Mouse (Mus musculus): ENCODE results near the gene Ankle1. TPM values are rescaled to one million over a fixed set of nuclear protein-coding genes. Genes with fewer than 3 reads are reported as not detected.
A peak's percentile ranks its signal among the peaks of the same experiment; 100 is the strongest.

Ankle1 gene
- polyA plus RNA-seq, 1 experiment from 2014 or later = 8.8 TPM

GRCm38 (mm10) chr8:71441404-71441803, 35.6 kb downstream of the Ankle1 start:
- Histone ChIP-seq H3K4me3 (ENCODE audit: low read length) (no peak overlapping the region), H3K27ac (ENCODE audit: low read depth, low read length) (no peak overlapping the region), H3K27me3 (replicated peaks; ENCODE audit: control insufficient read depth, insufficient read depth, low read length) (no peaks in the 10 kb centered on the region), H3K4me1 (ENCODE audit: control insufficient read depth, insufficient read depth, low read depth, low read length) (no peaks in the 10 kb centered on the region), H3K9me3 (ENCODE audit: control insufficient read depth, low read length) (no peaks in the 10 kb centered on the region), H3K9ac (ENCODE audit: low read depth, low read length) (no peak overlapping the region), H3K36me3 (ENCODE audit: control insufficient read depth, insufficient read depth, low read length) (no peaks in the 10 kb centered on the region), H3K4me2 (ENCODE audit: low read length) (no peak overlapping the region)
- peak; percentile 65; the same call in 1 of the 2 replicates for ATAC-seq
- 0% methylated on average over 7 of the region's 7 CpGs for WGBS

GRCm38 (mm10) chr8:71445096-71445495, 39.3 kb downstream of the Ankle1 start:
- WGBS = 82% methylated on average over 7 of the region's 7 CpGs
- Histone ChIP-seq H3K36me3 (ENCODE audit: control insufficient read depth, insufficient read depth, low read length) (no peaks in the 10 kb centered on the region), H3K9ac (ENCODE audit: low read depth, low read length) (no peak overlapping the region), H3K27ac (ENCODE audit: low read depth, low read length) (no peak overlapping the region), H3K27me3 (replicated peaks; ENCODE audit: control insufficient read depth, insufficient read depth, low read length) (no peaks in the 10 kb centered on the region), H3K4me1 (ENCODE audit: control insufficient read depth, insufficient read depth, low read depth, low read length) (no peaks in the 10 kb centered on the region), H3K4me2 (ENCODE audit: low read length) (no peak overlapping the region), H3K4me3 (ENCODE audit: low read length) (no peak overlapping the region), H3K9me3 (ENCODE audit: control insufficient read depth, low read length) (no peaks in the 10 kb centered on the region)
- ATAC-seq = no peak

- Histone ChIP-seq H3K36me3 (ENCODE audit: control insufficient read depth, insufficient read depth, low read length) (no peaks in the 10 kb centered on the region), H3K4me1 (ENCODE audit: control insufficient read depth, insufficient read depth, low read depth, low read length) (no peaks in the 10 kb centered on the region), H3K9me3 (ENCODE audit: control insufficient read depth, low read length) (no peaks in the 10 kb centered on the region), H3K27me3 (replicated peaks; ENCODE audit: control insufficient read depth, insufficient read depth, low read length) (no peaks in the 10 kb centered on the region), H3K27ac (ENCODE audit: low read depth, low read length) (no peak overlapping the region), H3K9ac (ENCODE audit: low read depth, low read length) (no peak overlapping the region), H3K4me3 (ENCODE audit: low read length) (no peak overlapping the region), H3K4me2 (ENCODE audit: low read length) (no peak overlapping the region)
- no peak for ATAC-seq
- 59% methylated on average over 4 of the region's 4 CpGs for WGBS
Measured at GRCm38 (mm10) chr8:71451337-71451736, 45.5 kb downstream of the Ankle1 start.

GRCm38 (mm10) chr8:71451777-71452176, 46.0 kb downstream of the Ankle1 start:
- H3K9ac ChIP-seq (ENCODE audit: low read depth, low read length) = no peak overlapping the region
- no peak for ATAC-seq
- WGBS = 58% methylated on average over 10 of the region's 11 CpGs
- peaks cover 3% of the 10 kb centered on the region for H3K36me3 ChIP-seq (ENCODE audit: control insufficient read depth, insufficient read depth, low read length)
- no peaks in the 10 kb centered on the region for H3K9me3 ChIP-seq (ENCODE audit: control insufficient read depth, low read length)
- no peaks in the 10 kb centered on the region for H3K4me1 ChIP-seq (ENCODE audit: control insufficient read depth, insufficient read depth, low read depth, low read length)
- H3K27ac ChIP-seq (ENCODE audit: low read depth, low read length) = no peak overlapping the region
- H3K4me3 ChIP-seq (ENCODE audit: low read length) = no peak overlapping the region
- H3K4me2 ChIP-seq (ENCODE audit: low read length) = no peak overlapping the region
- H3K27me3 ChIP-seq (replicated peaks; ENCODE audit: control insufficient read depth, insufficient read depth, low read length) = no peaks in the 10 kb centered on the region

- H3K4me2 ChIP-seq (ENCODE audit: low read length) = no peak overlapping the region
- H3K27me3 ChIP-seq (replicated peaks; ENCODE audit: control insufficient read depth, insufficient read depth, low read length) = no peaks in the 10 kb centered on the region
- H3K36me3 ChIP-seq (ENCODE audit: control insufficient read depth, insufficient read depth, low read length) = peaks cover 11% of the 10 kb centered on the region
- H3K9ac ChIP-seq (ENCODE audit: low read depth, low read length) = no peak overlapping the region
- H3K4me1 ChIP-seq (ENCODE audit: control insufficient read depth, insufficient read depth, low read depth, low read length) = no peaks in the 10 kb centered on the region
- no peaks in the 10 kb centered on the region for H3K9me3 ChIP-seq (ENCODE audit: control insufficient read depth, low read length)
- H3K27ac ChIP-seq (ENCODE audit: low read depth, low read length) = no peak overlapping the region
- no peak overlapping the region for H3K4me3 ChIP-seq (ENCODE audit: low read length)
- WGBS = 88% methylated on average over 2 of the region's 2 CpGs
- no peak for ATAC-seq
Measured at GRCm38 (mm10) chr8:71452669-71453068, 46.9 kb downstream of the Ankle1 start.

GRCm38 (mm10) chr8:71454668-71455067, 48.9 kb downstream of the Ankle1 start:
- Histone ChIP-seq H3K4me2 (ENCODE audit: low read length) (no peak overlapping the region), H3K27ac (ENCODE audit: low read depth, low read length) (no peak overlapping the region), H3K4me1 (ENCODE audit: control insufficient read depth, insufficient read depth, low read depth, low read length) (no peaks in the 10 kb centered on the region), H3K9me3 (ENCODE audit: control insufficient read depth, low read length) (no peaks in the 10 kb centered on the region), H3K4me3 (ENCODE audit: low read length) (no peak overlapping the region), H3K36me3 (ENCODE audit: control insufficient read depth, insufficient read depth, low read length) (peaks cover 24% of the 10 kb centered on the region), H3K27me3 (replicated peaks; ENCODE audit: control insufficient read depth, insufficient read depth, low read length) (no peaks in the 10 kb centered on the region), H3K9ac (ENCODE audit: low read depth, low read length) (no peak overlapping the region)
- no peak for ATAC-seq
- 87% methylated on average over 7 of the region's 8 CpGs for WGBS

GRCm38 (mm10) chr8:71456906-71457305, 51.1 kb downstream of the Ankle1 start:
- Histone ChIP-seq H3K9me3 (ENCODE audit: control insufficient read depth, low read length) (no peaks in the 10 kb centered on the region), H3K27me3 (replicated peaks; ENCODE audit: control insufficient read depth, insufficient read depth, low read length) (no peaks in the 10 kb centered on the region), H3K9ac (ENCODE audit: low read depth, low read length) (no peak overlapping the region), H3K27ac (ENCODE audit: low read depth, low read length) (no peak overlapping the region), H3K4me3 (ENCODE audit: low read length) (no peak overlapping the region), H3K4me1 (ENCODE audit: control insufficient read depth, insufficient read depth, low read depth, low read length) (peaks cover 12% of the 10 kb centered on the region), H3K4me2 (ENCODE audit: low read length) (no peak overlapping the region), H3K36me3 (ENCODE audit: control insufficient read depth, insufficient read depth, low read length) (peaks cover 34% of the 10 kb centered on the region)
- 47% methylated on average over 21 of the region's 22 CpGs for WGBS
- peak; percentile 8; the same call in 1 of the 2 replicates for ATAC-seq

GRCm38 (mm10) chr8:71457659-71458270, 52.0 kb downstream of the Ankle1 start:
- H3K9me3 ChIP-seq (ENCODE audit: control insufficient read depth, low read length) = no peaks in the 10 kb centered on the region
- H3K4me3 ChIP-seq (ENCODE audit: low read length) = no peak overlapping the region
- peaks cover 20% of the 10 kb centered on the region for H3K4me1 ChIP-seq (ENCODE audit: control insufficient read depth, insufficient read depth, low read depth, low read length)
- no peaks in the 10 kb centered on the region for H3K27me3 ChIP-seq (replicated peaks; ENCODE audit: control insufficient read depth, insufficient read depth, low read length)
- peaks cover 34% of the 10 kb centered on the region for H3K36me3 ChIP-seq (ENCODE audit: control insufficient read depth, insufficient read depth, low read length)
- 84% methylated on average over 20 of the region's 20 CpGs for WGBS
- no peak overlapping the region for H3K9ac ChIP-seq (ENCODE audit: low read depth, low read length)
- no peak overlapping the region for H3K27ac ChIP-seq (ENCODE audit: low read depth, low read length)
- H3K4me2 ChIP-seq (ENCODE audit: low read length) = no peak overlapping the region
- no peak for ATAC-seq
